Mouse (Mus musculus) kidney, embryonic 16.5 days (tissue): ENCODE measurements around the gene Fxr2. TPM values are rescaled to one million over a fixed set of nuclear protein-coding genes. Genes with fewer than 3 reads are reported as not detected.
"Not testable (repeated sequence)": the region's sequence is repeated elsewhere in the genome, so short reads cannot be mapped to it uniquely, and the experiment has no call there.

ENCODE experiments used
- ATAC-seq: fragments of 200-750 bp; cut with Nextera tagmentation; 2 replicates; pipeline ENCODE4 v1.8.0; 2017; ENCODE audit warnings: moderate TSS enrichment; ENCODE audit not compliant: low FRiP score, low TSS enrichment
- H3K27ac ChIP-seq: fragments of 300-500 bp; sonication (generic); 2 replicates; pipeline ENCODE4 v1.5.1; 2014; ENCODE audit warnings: low read length
- H3K27me3 ChIP-seq: fragments of 300-500 bp; sonication (generic); 2 replicates; pipeline ENCODE4 v1.6.1; 2014; ENCODE audit warnings: low read length, control low read depth, mixed read lengths; ENCODE audit not compliant: insufficient read depth
- H3K36me3 ChIP-seq: fragments of 300-500 bp; sonication (generic); 2 replicates; pipeline ENCODE4 v1.6.1; 2014; ENCODE audit warnings: low read length, control low read depth, mixed read lengths; ENCODE audit not compliant: insufficient read depth
- H3K4me1 ChIP-seq: fragments of 300-500 bp; sonication (generic); 2 replicates; pipeline ENCODE4 v1.6.1; 2014; ENCODE audit warnings: low read length, control low read depth, mixed read lengths; ENCODE audit not compliant: insufficient read depth
- H3K4me2 ChIP-seq: fragments of 300-500 bp; sonication (generic); replicated peaks from 2 replicates; pipeline ENCODE4 v1.6.1; 2014; ENCODE audit warnings: low read depth, low read length
- H3K4me3 ChIP-seq: fragments of 300-500 bp; sonication (generic); 2 replicates; pipeline ENCODE4 v1.5.1; 2014; ENCODE audit warnings: mild to moderate bottlenecking, low read length
- H3K9ac ChIP-seq: fragments of 300-500 bp; sonication (generic); replicated peaks from 2 replicates; pipeline ENCODE4 v1.6.1; 2014; ENCODE audit warnings: low read length
- H3K9me3 ChIP-seq: fragments of 300-500 bp; sonication (generic); 2 replicates; pipeline ENCODE4 v1.6.1; 2016; ENCODE audit warnings: low read length, control low read depth
- WGBS: fragments of 180-500 bp; shearing (Covaris S2); extraction: QIAGEN DNeasy Blood & Tissue Kit; methylation state at CpG from one replicate; pipeline ENCODE4 v1.1.7; 2014; 5-methylcytosine and 5-hydroxymethylcytosine counted together
- polyA plus RNA-seq: library from polyadenylated mRNA; unstranded; fragments of >200 nt; fragmentation: Nextera tagmentation; extraction: Ambion mirVana; gene quantifications from 2 replicates; pipeline ENCODE4 v1.2.1, GENCODE M21; 2015

The Fxr2 gene
- polyA plus RNA-seq, 1 experiment from 2014 or later, result 31.8 TPM

GRCm38 (mm10) chr11:69621571-69622268 lies 11.1 kb upstream of the Fxr2 start, which contains the start of gene Sat2:
Gene Sat2, plus strand, starts transcription at chr11:69622024.
- H3K4me2 ChIP-seq, result peak within 1 kb of the TSS; percentile 79
- H3K9ac ChIP-seq, result peak within 1 kb of the TSS; percentile 79
- under 1% methylated on average over 20 of the region's 20 CpGs for WGBS
- no peaks in the 10 kb centered on the region for H3K36me3 ChIP-seq
- H3K27me3 ChIP-seq, result no peaks in the 10 kb centered on the region
- H3K4me1 ChIP-seq, result peaks cover 9% of the 10 kb centered on the region; the same call in 1 of the 2 replicates
- H3K27ac ChIP-seq, result peak within 1 kb of the TSS; percentile 79
- peak; percentile 84 for ATAC-seq
- peak within 1 kb of the TSS; percentile 67 for H3K4me3 ChIP-seq
- H3K9me3 ChIP-seq, result no peaks in the 10 kb centered on the region

GRCm38 (mm10) chr11:69622406-69622805 lies 10.4 kb upstream of the Fxr2 start:
- ATAC-seq, result 0 out of 2 replicates have a peak, but pooled peaks have one; percentile 1
- Histone ChIP-seq H3K4me1 (peaks cover 9% of the 10 kb centered on the region; the same call in 1 of the 2 replicates), H3K4me2 (peak overlapping the region; percentile 79), H3K9ac (peak overlapping the region; percentile 79), H3K36me3 (no peaks in the 10 kb centered on the region), H3K9me3 (no peaks in the 10 kb centered on the region), H3K27me3 (no peaks in the 10 kb centered on the region), H3K4me3 (peak overlapping the region; percentile 67), H3K27ac (peak overlapping the region; percentile 79)
- 31% methylated on average over 6 of the region's 6 CpGs for WGBS

- H3K4me3 ChIP-seq, result no peak overlapping the region
- H3K27ac ChIP-seq, result no peak overlapping the region
- no peaks in the 10 kb centered on the region for H3K27me3 ChIP-seq
- no peak overlapping the region for H3K9ac ChIP-seq
- H3K36me3 ChIP-seq, result no peaks in the 10 kb centered on the region
- H3K9me3 ChIP-seq, result no peaks in the 10 kb centered on the region
- no peak for ATAC-seq
- peak overlapping the region; percentile 79 for H3K4me2 ChIP-seq
- WGBS, result 62% methylated on average over 4 of the region's 4 CpGs
- peaks cover 9% of the 10 kb centered on the region; the same call in 1 of the 2 replicates for H3K4me1 ChIP-seq
These were observed 9.8 kb upstream of the Fxr2 start for GRCm38 (mm10) chr11:69623006-69623405.

GRCm38 (mm10) chr11:69624339-69624738 lies 8.5 kb upstream of the Fxr2 start:
- not testable (repeated sequence) for H3K4me3 ChIP-seq, H3K4me2 ChIP-seq, ATAC-seq, H3K36me3 ChIP-seq, H3K27ac ChIP-seq, H3K9ac ChIP-seq, H3K27me3 ChIP-seq, H3K4me1 ChIP-seq, H3K9me3 ChIP-seq
- 84% methylated on average over 2 of the region's 2 CpGs for WGBS

- Histone ChIP-seq H3K9ac (no peak overlapping the region), H3K27ac (no peak overlapping the region), H3K9me3 (no peaks in the 10 kb centered on the region), H3K27me3 (no peaks in the 10 kb centered on the region), H3K4me3 (no peak overlapping the region), H3K4me1 (peaks cover 5% of the 10 kb centered on the region; the same call in 1 of the 2 replicates), H3K36me3 (no peaks in the 10 kb centered on the region), H3K4me2 (no peak overlapping the region)
- ATAC-seq, result no peak
- WGBS, result 32% methylated on average over 6 of the region's 6 CpGs
These were observed 4.5 kb upstream of the Fxr2 start for GRCm38 (mm10) chr11:69628286-69628685.

- Histone ChIP-seq H3K4me3 (no peak overlapping the region), H3K4me1 (peaks cover 17% of the 10 kb centered on the region), H3K9me3 (no peaks in the 10 kb centered on the region), H3K27ac (no peak overlapping the region), H3K36me3 (no peaks in the 10 kb centered on the region), H3K27me3 (no peaks in the 10 kb centered on the region), H3K9ac (no peak overlapping the region), H3K4me2 (no peak overlapping the region)
- ATAC-seq, result no peak
- WGBS, result 59% methylated on average over 1 of the region's 1 CpGs
These were observed 3.0 kb upstream of the Fxr2 start for GRCm38 (mm10) chr11:69629802-69630201.

- H3K9me3 ChIP-seq, result no peaks in the 10 kb centered on the region
- peak overlapping the region; percentile 99 for H3K9ac ChIP-seq
- peaks cover 26% of the 10 kb centered on the region for H3K4me1 ChIP-seq
- H3K4me3 ChIP-seq, result peak overlapping the region; percentile 96
- no peaks in the 10 kb centered on the region for H3K27me3 ChIP-seq
- peak overlapping the region; percentile 84 for H3K4me2 ChIP-seq
- peak overlapping the region; percentile 96 for H3K27ac ChIP-seq
- peak; percentile 69 for ATAC-seq
- H3K36me3 ChIP-seq, result peaks cover 3% of the 10 kb centered on the region; the same call in 1 of the 2 replicates
- under 1% methylated on average over 43 of the region's 50 CpGs for WGBS
These were observed 507 bp downstream of the Fxr2 start for GRCm38 (mm10) chr11:69633128-69633866.

- Histone ChIP-seq H3K9ac (no peak overlapping the region), H3K9me3 (no peaks in the 10 kb centered on the region), H3K27ac (no peak overlapping the region), H3K27me3 (no peaks in the 10 kb centered on the region), H3K4me2 (no peak overlapping the region), H3K36me3 (peaks cover 15% of the 10 kb centered on the region), H3K4me3 (no peak overlapping the region), H3K4me1 (peaks cover 26% of the 10 kb centered on the region)
- no peak for ATAC-seq
- WGBS, result 76% methylated on average over 3 of the region's 3 CpGs
These were observed 2.7 kb downstream of the Fxr2 start for GRCm38 (mm10) chr11:69635471-69635870.

- no peak overlapping the region for H3K4me3 ChIP-seq
- no peak overlapping the region for H3K4me2 ChIP-seq
- no peak overlapping the region for H3K9ac ChIP-seq
- no peak for ATAC-seq
- H3K9me3 ChIP-seq, result no peaks in the 10 kb centered on the region
- H3K27ac ChIP-seq, result no peak overlapping the region
- no peaks in the 10 kb centered on the region for H3K4me1 ChIP-seq
- H3K36me3 ChIP-seq, result peaks cover 76% of the 10 kb centered on the region
- WGBS, result 90% methylated on average over 5 of the region's 5 CpGs
- no peaks in the 10 kb centered on the region for H3K27me3 ChIP-seq
These were observed 13.1 kb downstream of the Fxr2 start for GRCm38 (mm10) chr11:69645860-69646259.

- H3K27ac ChIP-seq, result 0 out of 2 replicates have a peak overlapping the region, but pooled peaks have one; percentile 14
- peaks cover 18% of the 10 kb centered on the region for H3K4me1 ChIP-seq
- no peak overlapping the region for H3K9ac ChIP-seq
- H3K27me3 ChIP-seq, result no peaks in the 10 kb centered on the region
- 67% methylated on average over 5 of the region's 5 CpGs for WGBS
- H3K4me2 ChIP-seq, result no peak overlapping the region
- no peaks in the 10 kb centered on the region for H3K9me3 ChIP-seq
- ATAC-seq, result no peak
- H3K4me3 ChIP-seq, result no peak overlapping the region
- peaks cover 71% of the 10 kb centered on the region for H3K36me3 ChIP-seq
These were observed 20.6 kb downstream of the Fxr2 start for GRCm38 (mm10) chr11:69653399-69653798.
